Mouse (Mus musculus) testis, adult 10 weeks (tissue): ENCODE measurements around the gene AI182371. TPM values are rescaled to one million over a fixed set of nuclear protein-coding genes. Genes with fewer than 3 reads are reported as not detected.

Experiments
- polyA plus RNA-seq: library from polyadenylated mRNA; stranded (reverse); fragments of 350-450 nt; fragmentation: Illumina TruSeq; extraction: RNeasy Lipid Tissue Mini Kit (QIAGEN cat#74804); gene quantifications from one replicate; pipeline ENCODE4 v1.2.3, GENCODE M21; 2014; ENCODE audit warnings: low read depth, low replicate concordance

Gene AI182371
- 3.5 TPM for polyA plus RNA-seq

GRCm38 (mm10) chr2:35101443-35101842, at the start of gene AI182371:
AI182371 (minus strand) TSS chr2:35101543.

DNA sequence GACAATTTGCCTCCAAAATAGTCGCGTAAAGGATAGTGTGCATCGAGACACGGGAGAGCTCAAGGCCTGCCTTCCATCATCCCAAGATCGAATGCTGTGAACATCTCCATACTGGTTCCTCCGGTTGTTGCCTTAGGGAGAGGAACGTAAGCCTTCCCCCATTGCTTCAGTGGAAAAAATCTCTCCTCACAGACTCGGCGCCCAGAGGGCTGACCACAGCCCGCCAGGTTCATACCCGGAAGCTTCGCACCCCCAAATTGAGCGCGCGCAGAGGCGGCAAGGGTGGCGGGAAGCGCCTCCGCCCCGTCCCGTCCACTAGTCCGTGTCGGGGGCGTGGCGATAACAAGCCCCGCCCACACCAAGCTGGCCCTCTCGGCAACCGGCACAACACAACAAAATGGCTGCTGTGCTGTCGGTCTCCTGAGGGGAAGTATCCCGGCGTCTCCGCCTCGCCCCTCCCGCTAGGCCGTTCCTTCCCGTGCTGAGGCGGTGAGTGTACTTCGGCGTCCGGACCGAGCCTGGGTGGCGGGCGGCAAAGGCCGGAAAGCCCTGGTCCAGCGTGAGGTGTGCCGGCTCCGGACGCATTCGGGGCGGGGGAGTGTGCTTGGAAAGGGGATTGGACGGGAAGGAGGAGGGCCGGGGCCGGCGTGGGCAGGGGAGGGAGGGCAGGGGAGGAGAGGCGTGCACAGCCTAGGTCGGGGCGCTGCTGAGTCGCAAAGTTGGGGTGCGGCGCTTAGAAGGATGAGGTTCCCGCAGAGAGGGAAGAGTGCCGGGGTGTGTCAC, 8.0 kb upstream of the AI182371 start, which contains the start of gene Cntrl:
Cntrl (plus strand) TSS at position 352 of the 783 bp plus-strand sequence.

DNA sequence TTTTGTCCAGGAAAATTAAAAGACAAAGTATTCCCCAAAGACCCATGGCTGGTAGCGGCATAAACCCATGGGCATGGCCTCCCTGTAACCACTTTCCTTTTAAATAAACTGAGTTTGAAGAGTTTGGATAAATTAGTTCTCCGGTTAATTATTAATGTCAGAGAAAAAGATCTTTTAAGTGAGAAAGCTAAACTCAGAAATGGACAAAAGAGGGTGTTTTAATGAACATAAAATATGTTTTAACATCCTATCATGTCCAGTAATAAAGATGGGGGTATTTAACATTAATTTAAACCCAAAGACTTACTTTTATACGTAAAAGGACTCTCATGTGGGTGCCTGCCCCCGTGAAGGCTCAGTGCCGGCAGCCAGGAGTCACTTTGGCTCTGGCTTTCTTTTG, 40.0 kb downstream of the AI182371 start, which contains the start of gene Hc:
Hc (minus strand) TSS at position 101 of the 400 bp plus-strand sequence.

Other genes with a start within 250 kb of the AI182371 start
- gene Cutal, start 227.1 kb downstream of the AI182371 start, polyA plus RNA-seq = 0.41 TPM
- gene Psmd5, start 226.6 kb downstream of the AI182371 start, polyA plus RNA-seq = 14.2 TPM
- not detected for gene Phf19, start 187.5 kb downstream of the AI182371 start, polyA plus RNA-seq
- 0.73 TPM for gene Traf1, start 139.8 kb downstream of the AI182371 start, polyA plus RNA-seq
- 2.1 TPM for gene Hc, start 40.1 kb downstream of the AI182371 start, polyA plus RNA-seq
- 78.9 TPM for gene Cntrl, start 7.9 kb upstream of the AI182371 start, polyA plus RNA-seq
- gene Rab14, start 99.6 kb upstream of the AI182371 start, polyA plus RNA-seq = 96.7 TPM
- 3.4 TPM for gene Gsn, start 154.8 kb upstream of the AI182371 start, polyA plus RNA-seq
- 36.3 TPM for gene Stom, start 235.4 kb upstream of the AI182371 start, polyA plus RNA-seq